In genomic region chr2:25229582-25229981, GRCm38 (mm10) we compare ENCODE assay signal across 35 mouse cellular contexts. TPM values are rescaled to one million over a fixed set of nuclear protein-coding genes. Genes with fewer than 3 reads are reported as not detected.
"Had no signal": no experiment of that assay in that cellular context is flagged by ENCODE, and none has a peak within 500 bp of the region (broad histone marks: within the 10 kb centered on the region; RNA-seq: fewer than 3 reads in every experiment).

No protein-coding gene starts in this region.

- H3K27me3 ChIP-seq: forebrain, embryonic 15.5 days had no signal

- H3K36me3 ChIP-seq: embryonic facial prominence, embryonic 10.5 days; embryonic facial prominence, embryonic 12.5 days; embryonic facial prominence, embryonic 13.5 days; embryonic facial prominence, embryonic 15.5 days; forebrain, embryonic 10.5 days; forebrain, embryonic 12.5 days; forebrain, embryonic 15.5 days had no signal

- H3K9me3 ChIP-seq: embryonic facial prominence, embryonic 10.5 days; embryonic facial prominence, embryonic 12.5 days; embryonic facial prominence, embryonic 13.5 days; embryonic facial prominence, embryonic 15.5 days; forebrain, embryonic 10.5 days; forebrain, embryonic 12.5 days; forebrain, embryonic 13.5 days; forebrain, embryonic 15.5 days had no signal

- H3K27ac ChIP-seq: embryonic facial prominence, embryonic 12.5 days; embryonic facial prominence, embryonic 13.5 days; embryonic facial prominence, embryonic 15.5 days; forebrain, embryonic 12.5 days; forebrain, embryonic 13.5 days had no signal

- ATAC-seq: forebrain, embryonic 13.5 days; forebrain, embryonic 14.5 days; forebrain, embryonic 15.5 days; forebrain, embryonic 16.5 days; forebrain, postnatal 0 days had no signal

- DNase-seq: cerebellum, adult 18-20 months; cerebellum, adult 2 months; cerebellum, adult 8-10 months; cerebellum, adult 9-10 months; cerebellum, postnatal 36 days; embryo, embryonic 11 days; forebrain, postnatal 0 days; gastrocnemius, postnatal 10 days; gastrocnemius, postnatal 25 days; gastrocnemius, postnatal 36 days; heart, adult 18-20 months; heart, adult 2 months had no signal

- H3K9ac ChIP-seq: embryonic facial prominence, embryonic 12.5 days; embryonic facial prominence, embryonic 13.5 days; embryonic facial prominence, embryonic 15.5 days; forebrain, embryonic 15.5 days; forebrain, postnatal 0 days had no signal

- H3K4me2 ChIP-seq: embryonic facial prominence, embryonic 12.5 days had no signal

- H3K4me3 ChIP-seq: embryonic facial prominence, embryonic 12.5 days; embryonic facial prominence, embryonic 13.5 days; embryonic facial prominence, embryonic 15.5 days; forebrain, embryonic 12.5 days; forebrain, embryonic 13.5 days; forebrain, embryonic 15.5 days; heart, adult 2 months had no signal

RNA-seq across cellular contexts. Expression of gene Slc34a3, which starts 4.6 kb away (rescaled TPM):
- total RNA-seq: common myeloid progenitor, adult 5-6 weeks; forebrain, postnatal 0 days; gastrocnemius, adult 18-20 months; gastrocnemius, adult 8-10 months; gastrocnemius, postnatal 10 days; gastrocnemius, postnatal 25 days; gastrocnemius, postnatal 36 days; gastrocnemius, postnatal 4 days; granulocyte monocyte progenitor cell, adult 5-6 weeks; heart, adult 18-20 months; heart, adult 2 months; heart, adult 8-10 months had no signal
- polyA plus RNA-seq: embryonic facial prominence, embryonic 10.5 days; embryonic facial prominence, embryonic 11.5 days; embryonic facial prominence, embryonic 12.5 days; embryonic facial prominence, embryonic 13.5 days; embryonic facial prominence, embryonic 14.5 days; embryonic facial prominence, embryonic 15.5 days; erythroblast, embryonic 14.5 days; forebrain, embryonic 10.5 days; forebrain, embryonic 11.5 days; forebrain, embryonic 12.5 days; forebrain, embryonic 13.5 days; forebrain, embryonic 14.5 days; forebrain, embryonic 15.5 days; forebrain, embryonic 16.5 days; forebrain, postnatal 0 days; gonadal fat pad, adult 2 months; heart, adult 2 months had no signal

RNA-seq across cellular contexts. Expression of gene Rnf224, which starts 7.0 kb away (rescaled TPM):
- total RNA-seq: common myeloid progenitor, adult 5-6 weeks; forebrain, postnatal 0 days; gastrocnemius, adult 18-20 months; gastrocnemius, adult 8-10 months; gastrocnemius, postnatal 10 days; gastrocnemius, postnatal 25 days; gastrocnemius, postnatal 36 days; gastrocnemius, postnatal 4 days; granulocyte monocyte progenitor cell, adult 5-6 weeks; heart, adult 18-20 months; heart, adult 2 months; heart, adult 8-10 months had no signal
- polyA plus RNA-seq: cerebellum, adult 2 months; cortical plate, adult 2 months; embryonic facial prominence, embryonic 10.5 days; embryonic facial prominence, embryonic 11.5 days; embryonic facial prominence, embryonic 12.5 days; embryonic facial prominence, embryonic 13.5 days; embryonic facial prominence, embryonic 14.5 days; erythroblast, embryonic 14.5 days; forebrain, embryonic 10.5 days; forebrain, embryonic 11.5 days; forebrain, embryonic 12.5 days; forebrain, embryonic 13.5 days; forebrain, embryonic 14.5 days; forebrain, embryonic 15.5 days; forebrain, embryonic 16.5 days; forebrain, postnatal 0 days; frontal cortex, adult 2 months; heart, adult 2 months had no signal

RNA-seq across cellular contexts. Expression of gene Fam166a, which starts 11.0 kb away (rescaled TPM):
- total RNA-seq: common myeloid progenitor, adult 5-6 weeks; forebrain, postnatal 0 days; gastrocnemius, adult 18-20 months; gastrocnemius, adult 8-10 months; gastrocnemius, postnatal 10 days; gastrocnemius, postnatal 25 days; gastrocnemius, postnatal 36 days; granulocyte monocyte progenitor cell, adult 5-6 weeks; heart, adult 18-20 months; heart, adult 2 months; heart, adult 8-10 months had no signal
- polyA plus RNA-seq: embryonic facial prominence, embryonic 11.5 days; embryonic facial prominence, embryonic 12.5 days; embryonic facial prominence, embryonic 13.5 days; embryonic facial prominence, embryonic 14.5 days; erythroblast, embryonic 14.5 days; forebrain, embryonic 13.5 days; forebrain, embryonic 15.5 days; forebrain, embryonic 16.5 days; forebrain, postnatal 0 days had no signal
